Mouse (Mus musculus): ENCODE measurements around the gene Azgp1. TPM values are rescaled to one million over a fixed set of nuclear protein-coding genes. Genes with fewer than 3 reads are reported as not detected.

Gene Azgp1
- polyA plus RNA-seq, 1 experiment from 2014 or later: not detected

DNA sequence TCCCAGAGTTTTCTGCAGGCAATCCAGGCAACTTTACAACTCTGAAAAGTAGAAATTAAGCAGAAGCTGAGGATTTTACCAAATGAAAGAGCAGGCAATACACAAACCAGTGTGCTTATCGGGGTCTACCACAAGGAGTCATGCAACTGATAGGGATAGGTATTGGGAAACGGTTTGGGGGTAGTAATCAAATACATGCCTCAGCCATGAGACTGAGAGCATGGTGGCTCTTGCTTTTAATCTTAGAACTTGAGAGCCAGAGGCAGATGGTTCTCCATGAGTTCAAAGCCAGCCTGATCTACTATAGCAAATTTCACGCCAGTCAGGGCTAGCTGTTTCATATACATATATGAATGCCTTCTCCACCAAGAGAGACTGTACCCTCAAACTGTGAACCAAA is 24.9 kb upstream of the Azgp1 start:
- Histone ChIP-seq H3K4me2 (ENCODE audit: low read depth, low read length) (no peak overlapping the region), H3K27me3 (ENCODE audit: control insufficient read depth, insufficient read depth, low read length) (no peaks in the 10 kb centered on the region), H3K36me3 (replicated peaks; ENCODE audit: control insufficient read depth, insufficient read depth, low read depth, low read length) (no peaks in the 10 kb centered on the region), H3K4me1 (ENCODE audit: control insufficient read depth, insufficient read depth, low read length) (no peaks in the 10 kb centered on the region), H3K4me3 (ENCODE audit: low read depth, low read length) (no peak overlapping the region), H3K27ac (replicated peaks; ENCODE audit: low read depth, low read length) (no peak overlapping the region), H3K9me3 (replicated peaks; ENCODE audit: control insufficient read depth, low read length) (no peaks in the 10 kb centered on the region), H3K9ac (replicated peaks; ENCODE audit: low read length) (no peak overlapping the region)
- 85% methylated on average over 3 of the region's 3 CpGs for WGBS
- ATAC-seq (replicated peaks; ENCODE audit: insufficient number of reproducible peaks, low FRiP score, low TSS enrichment, low read depth) (no peak), DNase-seq (ENCODE audit: low spot score) (no peak)

DNA sequence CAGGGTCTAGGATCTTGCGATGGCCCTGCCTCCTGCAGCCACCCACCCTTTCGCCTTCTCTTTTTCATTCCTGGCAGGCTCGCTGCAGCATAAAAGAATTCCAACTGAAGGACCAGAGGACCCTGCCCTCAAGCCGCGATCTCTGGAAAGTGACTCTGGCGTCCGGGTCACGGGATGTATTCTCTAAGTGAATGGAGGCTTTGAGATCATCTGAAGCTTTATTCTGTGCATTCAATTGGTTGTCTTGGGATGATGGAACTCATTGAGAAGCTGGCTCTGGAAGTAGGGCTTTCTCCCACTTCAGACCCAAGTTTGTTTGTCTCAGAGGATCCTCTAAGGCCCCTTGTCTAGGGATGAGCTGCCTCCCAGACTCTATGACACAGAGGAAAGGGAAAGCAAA is 18.4 kb upstream of the Azgp1 start, which contains the start of gene Gjc3:
Gene Gjc3, minus strand, starts transcription at position 154 of the 400 bp plus-strand sequence.
- H3K9ac ChIP-seq (replicated peaks; ENCODE audit: low read length): no peak within 1 kb of the TSS
- H3K4me2 ChIP-seq (ENCODE audit: low read depth, low read length): no peak within 1 kb of the TSS
- no peaks in the 10 kb centered on the region for H3K4me1 ChIP-seq (ENCODE audit: control insufficient read depth, insufficient read depth, low read length)
- 37% methylated on average over 8 of the region's 8 CpGs for WGBS
- no peak within 1 kb of the TSS for H3K4me3 ChIP-seq (ENCODE audit: low read depth, low read length)
- H3K9me3 ChIP-seq (replicated peaks; ENCODE audit: control insufficient read depth, low read length): no peaks in the 10 kb centered on the region
- DNase-seq (ENCODE audit: low spot score): no peak
- no peak within 1 kb of the TSS for H3K27ac ChIP-seq (replicated peaks; ENCODE audit: low read depth, low read length)
- no peak for ATAC-seq (replicated peaks; ENCODE audit: insufficient number of reproducible peaks, low FRiP score, low TSS enrichment, low read depth)
- H3K36me3 ChIP-seq (replicated peaks; ENCODE audit: control insufficient read depth, insufficient read depth, low read depth, low read length): no peaks in the 10 kb centered on the region
- H3K27me3 ChIP-seq (ENCODE audit: control insufficient read depth, insufficient read depth, low read length): no peaks in the 10 kb centered on the region

DNA sequence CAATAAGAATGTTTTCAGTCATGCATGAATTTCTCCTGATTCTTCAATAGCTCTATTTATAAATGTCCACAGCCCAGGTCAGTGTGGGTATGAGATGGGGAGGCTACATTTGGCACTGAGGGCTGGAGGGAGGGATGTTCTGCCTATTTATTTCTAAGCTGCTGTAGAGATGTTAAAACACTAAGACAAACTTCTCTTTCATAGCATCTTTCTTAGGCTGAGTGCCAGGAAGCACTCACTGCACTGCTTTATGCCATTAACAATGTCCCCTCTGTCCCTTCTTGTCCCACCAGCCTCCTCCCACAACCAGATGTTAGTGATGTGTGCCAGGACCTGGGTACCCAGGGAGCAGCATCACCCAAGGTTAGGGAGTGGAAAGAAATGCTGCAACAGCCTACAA is 14.8 kb upstream of the Azgp1 start:
- H3K9me3 ChIP-seq (replicated peaks; ENCODE audit: control insufficient read depth, low read length): no peaks in the 10 kb centered on the region
- DNase-seq (ENCODE audit: low spot score): no peak
- H3K4me2 ChIP-seq (ENCODE audit: low read depth, low read length): no peak overlapping the region
- H3K4me1 ChIP-seq (ENCODE audit: control insufficient read depth, insufficient read depth, low read length): no peaks in the 10 kb centered on the region
- H3K36me3 ChIP-seq (replicated peaks; ENCODE audit: control insufficient read depth, insufficient read depth, low read depth, low read length): no peaks in the 10 kb centered on the region
- no peak overlapping the region for H3K9ac ChIP-seq (replicated peaks; ENCODE audit: low read length)
- H3K27me3 ChIP-seq (ENCODE audit: control insufficient read depth, insufficient read depth, low read length): no peaks in the 10 kb centered on the region
- no peak overlapping the region for H3K4me3 ChIP-seq (ENCODE audit: low read depth, low read length)
- ATAC-seq (replicated peaks; ENCODE audit: insufficient number of reproducible peaks, low FRiP score, low TSS enrichment, low read depth): no peak
- H3K27ac ChIP-seq (replicated peaks; ENCODE audit: low read depth, low read length): no peak overlapping the region

DNA sequence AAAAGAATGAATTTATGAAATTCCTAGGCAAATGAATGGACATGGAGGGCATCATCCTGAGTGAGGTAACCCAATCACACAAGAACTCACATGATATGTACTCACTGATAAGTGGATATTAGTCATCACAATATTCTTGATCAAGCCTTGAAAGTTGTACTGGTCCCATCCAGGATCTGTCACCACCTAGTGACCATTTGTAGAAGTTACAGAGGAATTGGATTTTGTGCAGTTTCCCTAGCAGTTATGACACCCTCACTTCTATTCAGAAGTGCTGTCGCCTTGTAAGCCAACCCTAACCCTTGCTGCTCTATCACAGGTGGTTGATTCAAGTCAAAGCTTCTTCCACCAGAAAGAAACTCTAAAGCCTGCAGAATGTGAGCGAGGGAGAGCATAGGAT is 8.2 kb upstream of the Azgp1 start:
- no peak for DNase-seq (ENCODE audit: low spot score)
- Histone ChIP-seq H3K27ac (replicated peaks; ENCODE audit: low read depth, low read length) (no peak overlapping the region), H3K27me3 (ENCODE audit: control insufficient read depth, insufficient read depth, low read length) (no peaks in the 10 kb centered on the region), H3K36me3 (replicated peaks; ENCODE audit: control insufficient read depth, insufficient read depth, low read depth, low read length) (no peaks in the 10 kb centered on the region), H3K9ac (replicated peaks; ENCODE audit: low read length) (no peak overlapping the region), H3K4me1 (ENCODE audit: control insufficient read depth, insufficient read depth, low read length) (no peaks in the 10 kb centered on the region), H3K9me3 (replicated peaks; ENCODE audit: control insufficient read depth, low read length) (no peaks in the 10 kb centered on the region), H3K4me2 (ENCODE audit: low read depth, low read length) (no peak overlapping the region), H3K4me3 (ENCODE audit: low read depth, low read length) (no peak overlapping the region)
- ATAC-seq (replicated peaks; ENCODE audit: insufficient number of reproducible peaks, low FRiP score, low TSS enrichment, low read depth): no peak
- WGBS: 59% methylated on average over 2 of the region's 2 CpGs

DNA sequence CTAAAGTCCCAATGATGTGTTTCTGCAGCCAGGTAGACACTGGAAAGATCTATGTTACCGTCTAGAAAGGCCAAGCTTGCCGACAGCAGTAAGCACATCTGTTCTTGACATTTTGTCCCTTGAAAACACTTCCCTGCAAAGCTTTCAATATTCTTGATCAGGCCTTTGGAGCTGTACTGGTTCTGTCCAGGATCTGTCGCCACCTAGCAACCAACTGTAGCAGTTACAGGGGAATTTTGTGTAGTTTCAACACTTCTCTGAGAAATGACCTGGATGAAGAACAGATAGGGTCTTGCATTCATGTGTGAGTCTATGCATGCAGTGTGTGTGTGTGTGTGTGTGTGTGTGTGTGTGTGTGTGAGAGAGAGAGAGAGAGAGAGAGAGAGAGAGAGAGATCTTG is 7.6 kb upstream of the Azgp1 start:
- WGBS: 53% methylated on average over 3 of the region's 3 CpGs
- no peaks in the 10 kb centered on the region for H3K27me3 ChIP-seq (ENCODE audit: control insufficient read depth, insufficient read depth, low read length)
- ATAC-seq (replicated peaks; ENCODE audit: insufficient number of reproducible peaks, low FRiP score, low TSS enrichment, low read depth) (no peak), DNase-seq (ENCODE audit: low spot score) (no peak)
- H3K4me3 ChIP-seq (ENCODE audit: low read depth, low read length): no peak overlapping the region
- no peak overlapping the region for H3K27ac ChIP-seq (replicated peaks; ENCODE audit: low read depth, low read length)
- no peaks in the 10 kb centered on the region for H3K9me3 ChIP-seq (replicated peaks; ENCODE audit: control insufficient read depth, low read length)
- no peaks in the 10 kb centered on the region for H3K4me1 ChIP-seq (ENCODE audit: control insufficient read depth, insufficient read depth, low read length)
- no peak overlapping the region for H3K9ac ChIP-seq (replicated peaks; ENCODE audit: low read length)
- H3K36me3 ChIP-seq (replicated peaks; ENCODE audit: control insufficient read depth, insufficient read depth, low read depth, low read length): no peaks in the 10 kb centered on the region
- H3K4me2 ChIP-seq (ENCODE audit: low read depth, low read length): no peak overlapping the region

DNA sequence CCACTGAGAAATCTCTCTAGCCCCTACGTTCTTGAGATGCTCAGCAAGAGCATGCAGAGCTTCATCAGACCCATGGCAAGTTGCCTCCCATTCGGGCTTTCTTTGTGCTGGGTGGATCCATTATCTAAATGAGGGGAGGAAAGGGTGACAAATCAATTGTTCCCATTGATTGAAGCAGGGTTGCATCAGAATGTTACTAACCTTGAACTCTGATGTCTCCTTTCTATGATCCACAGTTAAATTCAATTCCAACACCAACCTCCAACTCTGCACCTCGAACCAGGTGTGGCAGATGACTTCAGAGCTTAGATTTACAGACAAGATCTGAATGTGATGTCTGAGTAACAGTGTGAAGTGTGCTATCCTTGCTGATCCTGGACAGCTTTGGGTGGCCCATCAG is 6.6 kb upstream of the Azgp1 start:
- Histone ChIP-seq H3K27ac (replicated peaks; ENCODE audit: low read depth, low read length) (no peak overlapping the region), H3K36me3 (replicated peaks; ENCODE audit: control insufficient read depth, insufficient read depth, low read depth, low read length) (no peaks in the 10 kb centered on the region), H3K9me3 (replicated peaks; ENCODE audit: control insufficient read depth, low read length) (no peaks in the 10 kb centered on the region), H3K4me1 (ENCODE audit: control insufficient read depth, insufficient read depth, low read length) (no peaks in the 10 kb centered on the region), H3K9ac (replicated peaks; ENCODE audit: low read length) (no peak overlapping the region), H3K4me3 (ENCODE audit: low read depth, low read length) (no peak overlapping the region), H3K27me3 (ENCODE audit: control insufficient read depth, insufficient read depth, low read length) (no peaks in the 10 kb centered on the region), H3K4me2 (ENCODE audit: low read depth, low read length) (no peak overlapping the region)
- 58% methylated on average over 3 of the region's 3 CpGs for WGBS
- ATAC-seq (replicated peaks; ENCODE audit: insufficient number of reproducible peaks, low FRiP score, low TSS enrichment, low read depth) (no peak), DNase-seq (ENCODE audit: low spot score) (no peak)

DNA sequence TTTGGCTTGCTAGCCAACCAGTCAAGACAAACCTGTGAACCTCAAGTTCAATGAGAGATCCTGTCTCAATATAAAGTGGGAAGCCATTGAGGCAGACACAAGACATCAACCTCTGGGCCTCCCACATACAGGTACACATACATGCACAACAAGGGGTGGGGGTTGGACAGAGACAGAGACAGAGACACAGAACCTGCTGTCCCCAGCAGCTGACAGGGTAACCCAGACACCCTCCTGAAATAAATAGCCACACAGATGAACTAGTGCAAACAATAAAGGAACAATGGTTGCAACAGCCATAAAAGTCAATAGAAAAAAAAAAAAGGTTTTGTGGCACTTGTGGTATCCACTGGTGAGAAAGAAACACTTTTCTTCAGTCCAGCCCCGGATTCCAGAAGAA is 5.9 kb upstream of the Azgp1 start:
- Histone ChIP-seq H3K4me2 (ENCODE audit: low read depth, low read length) (no peak overlapping the region), H3K4me1 (ENCODE audit: control insufficient read depth, insufficient read depth, low read length) (no peaks in the 10 kb centered on the region), H3K27ac (replicated peaks; ENCODE audit: low read depth, low read length) (no peak overlapping the region), H3K36me3 (replicated peaks; ENCODE audit: control insufficient read depth, insufficient read depth, low read depth, low read length) (no peaks in the 10 kb centered on the region), H3K9ac (replicated peaks; ENCODE audit: low read length) (no peak overlapping the region), H3K4me3 (ENCODE audit: low read depth, low read length) (no peak overlapping the region), H3K27me3 (ENCODE audit: control insufficient read depth, insufficient read depth, low read length) (no peaks in the 10 kb centered on the region), H3K9me3 (replicated peaks; ENCODE audit: control insufficient read depth, low read length) (no peaks in the 10 kb centered on the region)
- ATAC-seq (replicated peaks; ENCODE audit: insufficient number of reproducible peaks, low FRiP score, low TSS enrichment, low read depth) (no peak), DNase-seq (ENCODE audit: low spot score) (no peak)
- WGBS: 50% methylated on average over 1 of the region's 1 CpGs

DNA sequence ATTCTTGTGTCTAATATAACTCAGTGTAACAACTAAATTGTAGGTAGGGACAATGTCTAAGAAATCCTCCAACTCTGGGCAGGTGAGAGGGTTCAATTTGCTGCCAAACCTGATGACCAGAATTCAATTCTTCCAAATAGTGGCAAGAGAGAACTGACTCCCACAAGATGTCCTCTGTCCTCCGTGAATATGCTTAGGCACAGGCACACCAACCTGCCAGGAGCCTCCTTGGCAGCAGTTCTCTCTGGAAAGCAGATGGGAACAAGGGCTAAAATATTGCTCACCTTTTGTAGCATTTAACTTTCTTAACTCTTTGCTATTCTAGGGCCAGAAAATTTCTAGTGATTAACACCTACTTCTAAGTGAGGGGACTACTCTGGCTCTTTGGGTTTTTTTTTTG is 4.0 kb upstream of the Azgp1 start:
- Histone ChIP-seq H3K4me2 (ENCODE audit: low read depth, low read length) (no peak overlapping the region), H3K9me3 (replicated peaks; ENCODE audit: control insufficient read depth, low read length) (no peaks in the 10 kb centered on the region), H3K27ac (replicated peaks; ENCODE audit: low read depth, low read length) (no peak overlapping the region), H3K36me3 (replicated peaks; ENCODE audit: control insufficient read depth, insufficient read depth, low read depth, low read length) (no peaks in the 10 kb centered on the region), H3K9ac (replicated peaks; ENCODE audit: low read length) (no peak overlapping the region), H3K27me3 (ENCODE audit: control insufficient read depth, insufficient read depth, low read length) (no peaks in the 10 kb centered on the region), H3K4me1 (ENCODE audit: control insufficient read depth, insufficient read depth, low read length) (no peaks in the 10 kb centered on the region), H3K4me3 (ENCODE audit: low read depth, low read length) (no peak overlapping the region)
- no peak for ATAC-seq (replicated peaks; ENCODE audit: insufficient number of reproducible peaks, low FRiP score, low TSS enrichment, low read depth)
- 24% methylated on average over 1 of the region's 1 CpGs for WGBS
- DNase-seq (ENCODE audit: low spot score): no peak

DNA sequence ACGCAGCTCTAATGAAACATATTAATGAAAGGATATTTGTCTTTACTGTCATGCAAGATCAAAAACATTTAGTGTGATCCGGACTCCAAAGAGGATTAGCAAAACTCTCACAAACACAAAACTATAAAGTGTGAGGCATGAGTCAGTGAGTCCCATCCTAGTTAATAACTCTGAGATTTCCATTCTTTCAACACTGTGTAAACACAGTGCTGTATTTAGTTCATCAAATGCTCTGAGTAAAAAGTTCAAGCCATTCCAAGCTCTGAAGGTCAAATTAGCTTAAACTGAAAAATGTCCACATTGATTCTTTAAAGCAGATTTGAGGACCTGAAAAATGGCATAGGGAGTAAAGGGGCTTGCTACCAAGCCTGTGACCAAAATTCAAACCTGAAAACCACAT is 2.2 kb upstream of the Azgp1 start:
- Histone ChIP-seq H3K9ac (replicated peaks; ENCODE audit: low read length) (no peak overlapping the region), H3K9me3 (replicated peaks; ENCODE audit: control insufficient read depth, low read length) (no peaks in the 10 kb centered on the region), H3K36me3 (replicated peaks; ENCODE audit: control insufficient read depth, insufficient read depth, low read depth, low read length) (no peaks in the 10 kb centered on the region), H3K27ac (replicated peaks; ENCODE audit: low read depth, low read length) (no peak overlapping the region), H3K27me3 (ENCODE audit: control insufficient read depth, insufficient read depth, low read length) (no peaks in the 10 kb centered on the region), H3K4me1 (ENCODE audit: control insufficient read depth, insufficient read depth, low read length) (no peaks in the 10 kb centered on the region), H3K4me3 (ENCODE audit: low read depth, low read length) (no peak overlapping the region), H3K4me2 (ENCODE audit: low read depth, low read length) (no peak overlapping the region)
- ATAC-seq (replicated peaks; ENCODE audit: insufficient number of reproducible peaks, low FRiP score, low TSS enrichment, low read depth) (no peak), DNase-seq (ENCODE audit: low spot score) (no peak)
- WGBS: 82% methylated on average over 2 of the region's 2 CpGs

All from embryonic facial prominence, embryonic 11.5 days (tissue).